In genomic region chr10:80151211-80152034, GRCm38 (mm10) we compare ENCODE assay signal across 1 mouse cellular context.
TF ChIP-seq lines count a peak whose summit lies in the region.

No protein-coding gene starts in this region.

TF ChIP-seq in myocyte, 11 proteins besides CTCF, POLR2A, EP300 and RAD21 (continued from another document):
- TF ChIP-seq USF1 (IDR thresholded peaks at IDR 0.05; ENCODE audit: low read depth): peak; percentile 20
